Mouse (Mus musculus): ENCODE measurements around the gene Ptpro. TPM values are rescaled to one million over a fixed set of nuclear protein-coding genes. Genes with fewer than 3 reads are reported as not detected.

The Ptpro gene
- polyA plus RNA-seq, 1 experiment from 2014 or later = 1.5 TPM

- Histone ChIP-seq H3K27me3 (ENCODE audit: control insufficient read depth, insufficient read depth, low read length) (no peaks in the 10 kb centered on the region), H3K4me1 (ENCODE audit: control insufficient read depth, insufficient read depth, low read length) (no peaks in the 10 kb centered on the region), H3K9me3 (replicated peaks; ENCODE audit: control insufficient read depth, low read length) (no peaks in the 10 kb centered on the region), H3K9ac (ENCODE audit: low read depth, low read length) (no peak overlapping the region), H3K27ac (ENCODE audit: low read depth, low read length) (no peak overlapping the region), H3K4me2 (no peak overlapping the region), H3K4me3 (ENCODE audit: low read depth, low read length) (no peak overlapping the region), H3K36me3 (ENCODE audit: control insufficient read depth, insufficient read depth, low read length) (no peaks in the 10 kb centered on the region)
- WGBS (ENCODE audit: insufficient replicate concordance) = 84% methylated on average over 2 of the region's 2 CpGs
- ATAC-seq (replicated peaks; ENCODE audit: insufficient number of reproducible peaks, low FRiP score, low TSS enrichment) = no peak
These were observed 244.4 kb downstream of the Ptpro start for GRCm38 (mm10) chr6:137496562-137496961.

- no peak overlapping the region for H3K9ac ChIP-seq (ENCODE audit: low read depth, low read length)
- no peak for ATAC-seq (replicated peaks; ENCODE audit: insufficient number of reproducible peaks, low FRiP score, low TSS enrichment)
- H3K27me3 ChIP-seq (ENCODE audit: control insufficient read depth, insufficient read depth, low read length) = no peaks in the 10 kb centered on the region
- no peaks in the 10 kb centered on the region for H3K36me3 ChIP-seq (ENCODE audit: control insufficient read depth, insufficient read depth, low read length)
- H3K27ac ChIP-seq (ENCODE audit: low read depth, low read length) = no peak overlapping the region
- 79% methylated on average over 8 of the region's 8 CpGs for WGBS (ENCODE audit: insufficient replicate concordance)
- H3K9me3 ChIP-seq (replicated peaks; ENCODE audit: control insufficient read depth, low read length) = no peaks in the 10 kb centered on the region
- no peak overlapping the region for H3K4me2 ChIP-seq
- no peak overlapping the region for H3K4me3 ChIP-seq (ENCODE audit: low read depth, low read length)
- H3K4me1 ChIP-seq (ENCODE audit: control insufficient read depth, insufficient read depth, low read length) = no peaks in the 10 kb centered on the region
These were observed 245.2 kb downstream of the Ptpro start for GRCm38 (mm10) chr6:137497208-137497835.

- WGBS (ENCODE audit: insufficient replicate concordance) = 70% methylated on average over 6 of the region's 6 CpGs
These were observed 246.7 kb downstream of the Ptpro start for GRCm38 (mm10) chr6:137498781-137499180.

GRCm38 (mm10) chr6:137503009-137503408 lies 250.9 kb downstream of the Ptpro start:
- no peak overlapping the region for H3K4me2 ChIP-seq
- H3K9me3 ChIP-seq (replicated peaks; ENCODE audit: control insufficient read depth, low read length) = no peaks in the 10 kb centered on the region
- no peaks in the 10 kb centered on the region for H3K36me3 ChIP-seq (ENCODE audit: control insufficient read depth, insufficient read depth, low read length)
- no peak overlapping the region for H3K4me3 ChIP-seq (ENCODE audit: low read depth, low read length)
- H3K4me1 ChIP-seq (ENCODE audit: control insufficient read depth, insufficient read depth, low read length) = no peaks in the 10 kb centered on the region; the same call in 1 of the 2 replicates
- H3K9ac ChIP-seq (ENCODE audit: low read depth, low read length) = no peak overlapping the region
- H3K27ac ChIP-seq (ENCODE audit: low read depth, low read length) = no peak overlapping the region
- no peak for ATAC-seq (replicated peaks; ENCODE audit: insufficient number of reproducible peaks, low FRiP score, low TSS enrichment)
- WGBS (ENCODE audit: insufficient replicate concordance) = 82% methylated on average over 7 of the region's 7 CpGs
- no peaks in the 10 kb centered on the region for H3K27me3 ChIP-seq (ENCODE audit: control insufficient read depth, insufficient read depth, low read length)

More at GRCm38 (mm10) chr6:137498781-137499180, 246.7 kb downstream of the Ptpro start:
- no peak overlapping the region for H3K4me2 ChIP-seq
- no peak for ATAC-seq (replicated peaks; ENCODE audit: insufficient number of reproducible peaks, low FRiP score, low TSS enrichment)
- no peaks in the 10 kb centered on the region for H3K9me3 ChIP-seq (replicated peaks; ENCODE audit: control insufficient read depth, low read length)
- H3K36me3 ChIP-seq (ENCODE audit: control insufficient read depth, insufficient read depth, low read length) = no peaks in the 10 kb centered on the region
- H3K4me3 ChIP-seq (ENCODE audit: low read depth, low read length) = no peak overlapping the region
- no peaks in the 10 kb centered on the region for H3K4me1 ChIP-seq (ENCODE audit: control insufficient read depth, insufficient read depth, low read length)
- no peak overlapping the region for H3K9ac ChIP-seq (ENCODE audit: low read depth, low read length)
- H3K27me3 ChIP-seq (ENCODE audit: control insufficient read depth, insufficient read depth, low read length) = no peaks in the 10 kb centered on the region
- no peak overlapping the region for H3K27ac ChIP-seq (ENCODE audit: low read depth, low read length)

- Histone ChIP-seq H3K4me2 (no peak overlapping the region), H3K9me3 (replicated peaks; ENCODE audit: control insufficient read depth, low read length) (no peaks in the 10 kb centered on the region), H3K4me1 (ENCODE audit: control insufficient read depth, insufficient read depth, low read length) (no peaks in the 10 kb centered on the region; the same call in 1 of the 2 replicates), H3K9ac (ENCODE audit: low read depth, low read length) (no peak overlapping the region), H3K27ac (ENCODE audit: low read depth, low read length) (no peak overlapping the region), H3K36me3 (ENCODE audit: control insufficient read depth, insufficient read depth, low read length) (no peaks in the 10 kb centered on the region), H3K27me3 (ENCODE audit: control insufficient read depth, insufficient read depth, low read length) (no peaks in the 10 kb centered on the region), H3K4me3 (ENCODE audit: low read depth, low read length) (no peak overlapping the region)
- ATAC-seq (replicated peaks; ENCODE audit: insufficient number of reproducible peaks, low FRiP score, low TSS enrichment) = no peak
- 79% methylated on average over 8 of the region's 8 CpGs for WGBS (ENCODE audit: insufficient replicate concordance)
These were observed 251.3 kb downstream of the Ptpro start for GRCm38 (mm10) chr6:137503462-137503861.

GRCm38 (mm10) chr6:137504052-137504451 lies 251.9 kb downstream of the Ptpro start:
- Histone ChIP-seq H3K4me2 (no peak overlapping the region), H3K9ac (ENCODE audit: low read depth, low read length) (no peak overlapping the region), H3K9me3 (replicated peaks; ENCODE audit: control insufficient read depth, low read length) (no peaks in the 10 kb centered on the region), H3K4me3 (ENCODE audit: low read depth, low read length) (no peak overlapping the region), H3K36me3 (ENCODE audit: control insufficient read depth, insufficient read depth, low read length) (no peaks in the 10 kb centered on the region), H3K27me3 (ENCODE audit: control insufficient read depth, insufficient read depth, low read length) (no peaks in the 10 kb centered on the region), H3K4me1 (ENCODE audit: control insufficient read depth, insufficient read depth, low read length) (no peaks in the 10 kb centered on the region; the same call in 1 of the 2 replicates), H3K27ac (ENCODE audit: low read depth, low read length) (no peak overlapping the region)
- 58% methylated on average over 1 of the region's 1 CpGs for WGBS (ENCODE audit: insufficient replicate concordance)
- ATAC-seq (replicated peaks; ENCODE audit: insufficient number of reproducible peaks, low FRiP score, low TSS enrichment) = no peak

GRCm38 (mm10) chr6:137505555-137506227 lies 253.6 kb downstream of the Ptpro start:
- Histone ChIP-seq H3K4me2 (no peak overlapping the region), H3K9me3 (replicated peaks; ENCODE audit: control insufficient read depth, low read length) (no peaks in the 10 kb centered on the region), H3K27ac (ENCODE audit: low read depth, low read length) (no peak overlapping the region), H3K9ac (ENCODE audit: low read depth, low read length) (no peak overlapping the region), H3K4me1 (ENCODE audit: control insufficient read depth, insufficient read depth, low read length) (no peaks in the 10 kb centered on the region; the same call in 1 of the 2 replicates), H3K36me3 (ENCODE audit: control insufficient read depth, insufficient read depth, low read length) (no peaks in the 10 kb centered on the region), H3K4me3 (ENCODE audit: low read depth, low read length) (no peak overlapping the region), H3K27me3 (ENCODE audit: control insufficient read depth, insufficient read depth, low read length) (no peaks in the 10 kb centered on the region)
- 58% methylated on average over 3 of the region's 3 CpGs for WGBS (ENCODE audit: insufficient replicate concordance)
- no peak for ATAC-seq (replicated peaks; ENCODE audit: insufficient number of reproducible peaks, low FRiP score, low TSS enrichment)

GRCm38 (mm10) chr6:137506563-137506962 lies 254.4 kb downstream of the Ptpro start:
- H3K27me3 ChIP-seq (ENCODE audit: control insufficient read depth, insufficient read depth, low read length) = no peaks in the 10 kb centered on the region
- ATAC-seq (replicated peaks; ENCODE audit: insufficient number of reproducible peaks, low FRiP score, low TSS enrichment) = no peak
- H3K4me3 ChIP-seq (ENCODE audit: low read depth, low read length) = no peak overlapping the region
- H3K36me3 ChIP-seq (ENCODE audit: control insufficient read depth, insufficient read depth, low read length) = no peaks in the 10 kb centered on the region
- no peaks in the 10 kb centered on the region for H3K9me3 ChIP-seq (replicated peaks; ENCODE audit: control insufficient read depth, low read length)
- no peaks in the 10 kb centered on the region; the same call in 1 of the 2 replicates for H3K4me1 ChIP-seq (ENCODE audit: control insufficient read depth, insufficient read depth, low read length)
- no peak overlapping the region for H3K4me2 ChIP-seq
- no peak overlapping the region for H3K9ac ChIP-seq (ENCODE audit: low read depth, low read length)
- H3K27ac ChIP-seq (ENCODE audit: low read depth, low read length) = no peak overlapping the region
- 58% methylated on average over 7 of the region's 7 CpGs for WGBS (ENCODE audit: insufficient replicate concordance)
